Mouse (Mus musculus): ENCODE results near the gene Oat.

Gene Oat

DNA sequence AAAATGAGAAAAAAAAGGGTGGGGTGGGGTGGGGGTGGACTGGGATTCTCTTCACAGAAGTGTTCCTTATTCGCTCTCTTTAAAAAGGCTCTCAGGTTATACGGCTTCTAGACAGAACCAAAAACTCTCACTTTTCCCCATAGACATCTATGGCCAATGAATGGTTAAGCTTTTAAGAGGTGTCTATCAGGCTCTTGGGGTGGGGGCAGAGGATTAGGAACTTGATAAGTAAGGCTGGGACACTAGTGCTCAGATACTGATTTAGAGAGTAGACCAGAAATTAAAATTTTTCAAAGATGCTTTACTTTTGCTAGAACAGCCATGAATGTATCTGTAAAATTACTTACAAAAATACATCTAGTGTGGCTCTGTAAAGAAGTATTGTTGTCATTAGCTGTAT is 18.1 kb upstream of the Oat start:
- no peak for DNase-seq (ENCODE audit: low read depth, low spot score)

DNA sequence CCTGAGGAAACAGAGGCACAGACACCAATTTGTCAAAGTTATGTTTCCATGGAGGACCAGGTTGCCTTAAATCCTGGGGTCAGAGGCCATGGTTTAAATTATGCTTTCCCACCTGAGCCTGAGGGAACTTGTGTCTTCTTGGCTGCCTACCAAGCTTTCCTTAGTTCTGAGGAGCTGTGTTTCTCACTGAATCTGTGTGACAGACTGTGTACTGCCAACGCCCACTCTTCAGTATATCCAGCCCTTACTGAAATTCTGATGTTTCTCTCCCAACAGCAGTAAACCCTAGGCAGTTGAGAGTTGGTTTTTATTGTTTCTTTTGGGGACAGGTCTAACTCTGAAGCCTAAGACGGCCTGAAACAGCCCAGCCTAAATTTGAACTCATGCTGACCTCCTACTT is 17.6 kb upstream of the Oat start:
- DNase-seq (ENCODE audit: low read depth, low spot score), result no peak

DNA sequence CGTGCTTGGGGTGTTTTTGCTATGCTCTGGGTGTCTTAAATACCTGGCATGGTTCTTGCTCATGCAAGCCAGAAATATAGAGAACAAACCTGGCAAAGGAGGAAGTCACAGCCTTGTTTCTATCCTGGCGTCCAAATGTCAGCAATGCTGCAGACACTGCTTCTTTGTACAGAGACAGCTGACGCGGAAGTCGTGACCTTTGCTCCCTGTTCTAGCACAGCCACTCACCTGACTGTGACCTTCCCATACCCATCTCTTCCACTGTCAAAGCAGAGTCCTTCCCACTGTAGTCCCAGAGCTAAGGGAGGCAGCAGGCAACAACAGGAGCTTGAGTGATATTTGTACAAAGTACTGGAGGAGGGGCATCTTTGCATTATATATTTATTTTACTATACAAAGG is 13.4 kb upstream of the Oat start:
- no peak for DNase-seq (ENCODE audit: low read depth, low spot score)

DNA sequence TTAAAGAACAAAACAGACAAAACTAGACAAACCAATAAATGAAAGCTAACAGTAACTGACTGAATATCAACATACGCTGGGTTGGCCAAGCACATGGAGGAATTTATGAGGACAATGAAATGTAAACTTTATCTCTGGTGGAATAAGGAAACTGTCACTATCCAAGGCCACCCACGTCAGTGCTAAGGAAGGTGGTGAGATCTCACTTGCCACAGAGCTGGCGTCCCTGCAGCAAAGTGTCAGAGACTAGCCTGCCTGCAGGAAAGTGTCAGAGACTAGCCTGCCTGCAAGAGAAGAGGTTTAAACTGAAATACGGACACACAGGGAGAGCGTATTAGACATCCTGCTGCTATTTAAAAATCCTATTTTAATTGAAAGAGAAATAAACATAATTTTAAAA is 11.0 kb upstream of the Oat start:
- DNase-seq (ENCODE audit: low read depth, low spot score), result no peak

DNA sequence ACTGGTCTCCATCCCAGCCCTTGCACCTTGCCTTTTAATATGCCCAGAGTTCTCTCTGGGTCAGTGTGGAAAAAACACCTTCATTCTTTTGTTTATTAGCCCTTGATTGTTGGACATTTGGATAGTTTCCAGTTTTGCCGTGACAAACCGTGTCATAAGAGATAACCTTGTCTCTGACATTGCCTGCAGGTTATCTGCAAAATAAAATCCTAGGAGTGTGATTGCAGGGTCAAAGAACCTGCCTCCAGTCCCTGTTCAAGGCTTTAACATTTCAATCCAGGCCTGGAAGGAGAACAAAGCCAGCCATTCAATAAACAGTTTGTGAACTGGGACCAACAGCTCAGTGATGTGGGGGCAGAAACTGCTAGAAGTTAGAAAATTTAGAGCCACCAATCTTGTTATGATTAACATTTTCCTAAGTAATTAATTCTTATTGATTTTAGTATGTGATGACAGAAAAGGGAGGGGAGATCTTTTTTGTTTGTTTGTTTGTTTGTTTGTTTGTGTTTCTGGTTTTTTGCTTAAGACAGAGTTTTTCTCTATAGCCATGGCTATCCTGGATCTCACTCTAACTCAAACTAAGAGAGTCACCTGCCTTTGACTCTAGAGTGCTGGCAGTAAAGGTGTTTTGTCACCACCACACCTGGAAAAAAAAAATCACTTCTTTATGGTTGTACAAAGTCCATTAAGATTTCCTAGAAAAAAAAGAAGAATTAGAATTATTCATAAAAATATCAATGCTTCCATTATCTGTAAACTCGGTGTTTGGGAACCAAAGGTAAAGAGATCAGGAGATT is 9.7 kb upstream of the Oat start:
- DNase-seq (ENCODE audit: low read depth, low spot score), result no peak

DNA sequence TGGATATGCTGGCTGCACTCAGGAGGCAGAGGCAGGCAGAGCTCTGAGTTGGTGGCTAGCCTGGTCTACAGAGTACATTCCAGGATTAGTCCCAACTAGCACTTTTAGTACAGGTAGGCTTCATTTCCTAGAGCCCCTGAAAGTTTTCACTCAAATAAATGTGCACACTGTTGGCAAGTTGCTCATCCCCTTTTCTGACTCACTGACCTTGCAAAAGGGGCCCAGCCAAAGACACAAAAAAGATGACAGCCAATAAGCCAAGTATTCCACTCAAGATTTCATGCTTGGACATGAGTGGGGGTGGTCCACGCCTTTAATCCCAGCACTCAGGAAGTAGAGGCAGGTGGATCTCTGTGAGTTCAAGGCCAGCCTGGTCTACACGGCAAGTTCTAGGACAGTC is 5.2 kb upstream of the Oat start:
- no peak for DNase-seq (ENCODE audit: low read depth, low spot score)

DNA sequence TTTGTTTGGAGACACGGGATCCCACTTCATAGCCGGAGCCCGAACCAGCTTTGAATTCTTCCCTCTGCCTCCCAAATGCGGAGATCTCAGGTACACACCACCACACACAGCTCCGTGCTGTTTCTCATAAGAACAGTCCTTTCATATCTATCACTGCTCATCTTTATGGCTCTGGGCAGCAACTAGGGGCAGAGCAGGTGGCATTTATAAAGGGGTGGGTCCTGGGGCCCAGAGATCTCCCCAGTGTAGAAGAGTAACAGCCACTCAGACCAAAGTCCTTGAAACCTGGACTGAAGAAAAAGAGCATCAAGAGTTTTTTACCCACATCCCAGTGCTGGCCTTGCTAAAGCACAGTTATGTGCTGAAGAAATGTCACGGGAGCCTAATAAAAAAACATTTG is 4.3 kb upstream of the Oat start:
- DNase-seq (ENCODE audit: low read depth, low spot score), result no peak

DNA sequence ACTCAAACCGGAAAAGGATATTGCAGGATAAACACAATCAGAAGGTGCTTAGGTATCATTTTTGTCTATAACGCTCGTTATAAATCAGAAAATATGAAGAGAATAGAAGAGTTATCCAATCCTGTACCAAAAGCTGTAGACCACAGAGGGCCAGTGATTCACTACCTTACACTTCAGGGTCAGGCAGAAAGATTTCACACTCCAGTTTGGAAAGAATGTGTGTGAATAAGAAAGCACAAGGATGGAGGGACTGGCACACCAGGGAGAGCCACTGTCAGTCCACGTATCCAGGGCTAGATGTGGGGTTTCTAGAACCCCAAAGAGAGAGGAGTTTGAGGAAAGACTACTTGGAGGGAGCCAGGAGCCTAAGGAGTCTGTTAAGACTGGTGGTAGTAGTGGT is 693 bp upstream of the Oat start:
- DNase-seq (ENCODE audit: low read depth, low spot score), result no peak

DNA sequence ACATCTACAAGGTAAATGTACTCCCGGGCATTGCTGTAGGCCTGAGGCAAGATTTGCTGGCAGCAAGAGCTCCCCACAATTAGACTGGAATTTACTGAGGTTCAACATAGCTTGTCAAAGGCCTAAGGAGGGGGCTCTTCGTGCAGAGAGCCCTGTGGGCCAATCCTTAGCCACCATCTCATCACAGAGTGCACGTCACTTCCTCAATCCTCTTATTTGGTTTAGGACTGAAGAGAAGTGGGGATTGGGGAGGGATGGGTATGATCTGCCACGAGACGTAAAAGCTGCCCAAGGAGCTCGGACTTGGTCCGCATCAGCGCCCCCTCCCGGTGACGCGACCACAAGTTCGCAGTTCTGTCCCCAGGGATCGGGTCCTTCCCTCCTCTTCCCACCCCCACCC is 575 bp downstream of the Oat start:
- peak; percentile 93 for DNase-seq (ENCODE audit: low read depth, low spot score)

DNA sequence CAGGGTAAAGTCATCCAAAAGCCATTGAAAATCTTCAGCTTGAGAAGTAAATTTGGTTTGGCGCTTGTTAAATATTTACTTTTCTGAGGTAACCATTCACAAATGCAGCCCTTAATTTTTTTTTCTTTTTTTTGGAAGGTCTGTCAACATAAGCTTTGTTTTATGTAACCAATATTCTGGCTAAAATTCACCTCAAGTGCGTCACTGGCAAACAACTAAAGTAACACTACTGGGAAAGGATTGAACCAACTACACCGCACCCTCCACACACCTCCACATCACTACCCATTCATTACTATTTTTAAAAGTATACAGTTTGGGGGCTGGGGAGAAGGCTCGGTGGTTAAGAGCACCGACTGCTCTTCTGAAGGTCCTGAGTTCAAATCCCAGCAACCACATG is 1.6 kb downstream of the Oat start:
- no peak for DNase-seq (ENCODE audit: low read depth, low spot score)

DNA sequence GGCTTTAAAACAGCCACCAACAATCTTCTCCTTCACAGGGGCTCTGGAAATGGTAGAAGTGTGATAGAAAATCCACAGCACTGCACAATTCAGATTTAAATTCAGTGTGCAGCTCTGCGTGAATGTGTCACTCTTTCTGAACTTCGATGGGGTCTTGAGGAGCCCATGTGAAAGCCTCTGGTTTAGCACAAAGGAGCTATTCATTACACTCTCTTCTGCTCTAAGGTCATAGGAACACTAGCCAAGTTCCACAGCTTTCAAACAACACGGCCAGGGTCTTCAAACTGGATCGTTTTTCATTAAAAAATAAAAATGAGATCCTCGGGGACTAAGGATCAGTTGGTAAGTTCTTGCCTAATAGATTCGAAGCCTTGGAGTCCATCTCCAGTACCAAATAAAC is 3.0 kb downstream of the Oat start:
- DNase-seq (ENCODE audit: low read depth, low spot score), result no peak

DNA sequence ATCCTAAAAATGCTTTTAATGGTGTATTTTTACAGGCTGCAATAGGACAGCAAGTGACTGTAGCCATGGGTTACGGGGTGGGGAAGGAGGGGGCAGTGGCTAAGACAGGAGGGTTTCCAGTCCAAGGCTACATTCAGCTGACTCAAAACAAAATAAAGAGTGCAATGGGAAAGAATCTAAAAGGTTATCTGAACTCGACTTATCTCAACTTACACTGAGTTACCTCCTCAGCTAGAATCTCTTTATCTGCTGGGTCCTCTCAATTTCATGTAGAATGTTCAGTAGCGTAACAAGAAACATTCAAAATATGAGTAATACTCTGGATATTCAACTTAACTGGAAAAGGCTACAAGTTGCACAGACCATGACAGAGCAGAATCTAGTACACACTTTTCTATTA is 3.5 kb downstream of the Oat start:
- DNase-seq (ENCODE audit: low read depth, low spot score), result no peak

DNA sequence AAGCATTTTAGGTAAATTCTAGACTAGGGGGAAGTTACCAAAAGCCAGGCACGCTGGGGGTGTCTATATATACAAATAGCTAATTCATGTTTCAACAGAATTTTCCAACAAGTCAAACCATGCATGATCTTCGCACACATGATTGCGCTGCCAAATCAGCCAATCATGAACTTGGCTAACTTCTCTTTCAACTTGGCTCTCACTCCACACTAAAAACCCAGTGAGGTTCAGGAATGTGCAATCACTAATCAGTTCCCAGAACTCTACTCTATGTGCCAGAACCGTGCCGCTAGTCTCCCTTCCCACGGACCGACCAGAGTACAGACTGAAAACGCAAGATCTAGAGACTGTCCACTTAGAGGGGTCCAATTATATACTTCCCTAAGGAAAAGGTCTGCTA is 4.7 kb downstream of the Oat start:
- DNase-seq (ENCODE audit: low read depth, low spot score), result no peak

DNA sequence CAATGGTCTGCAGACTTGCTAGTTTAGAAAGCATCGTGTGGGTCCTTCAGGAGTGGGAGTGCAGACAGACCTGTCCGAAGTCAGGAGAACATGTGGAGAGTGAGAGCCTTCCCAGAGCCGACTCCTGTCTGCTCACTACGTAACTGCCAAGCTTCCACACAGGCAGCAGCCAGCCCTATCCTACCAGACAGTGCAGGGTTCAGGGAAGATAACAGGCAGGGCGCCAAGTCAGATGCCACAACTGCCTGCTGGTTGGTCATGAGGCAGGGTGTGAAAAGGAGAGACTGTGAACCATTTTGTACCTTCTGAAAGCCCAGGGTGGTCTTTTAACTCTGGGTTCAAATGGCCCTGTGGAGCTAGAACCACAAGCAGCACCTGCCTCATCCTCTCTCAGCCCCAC is 6.1 kb downstream of the Oat start:
- DNase-seq (ENCODE audit: low read depth, low spot score), result no peak

DNA sequence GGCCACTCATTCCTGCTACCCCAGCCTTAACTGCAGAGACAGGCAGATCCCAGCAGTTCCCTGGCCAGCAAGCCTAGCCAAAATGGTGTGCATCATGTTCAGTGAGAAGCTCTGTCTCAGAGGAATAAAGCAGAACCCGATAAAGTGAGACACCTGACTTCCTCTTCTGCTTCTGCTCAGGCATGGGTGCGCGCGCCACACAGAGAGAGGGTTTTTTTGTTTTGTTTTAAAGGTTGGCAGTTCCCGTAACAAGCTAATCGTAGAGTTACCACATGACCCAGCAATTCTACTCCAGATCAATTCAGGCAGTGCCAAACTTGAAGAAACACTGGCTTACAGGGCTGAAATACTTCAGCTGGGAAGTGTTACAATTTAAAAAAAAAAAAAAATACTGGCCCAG is 7.4 kb downstream of the Oat start:
- DNase-seq (ENCODE audit: low read depth, low spot score), result no peak

DNA sequence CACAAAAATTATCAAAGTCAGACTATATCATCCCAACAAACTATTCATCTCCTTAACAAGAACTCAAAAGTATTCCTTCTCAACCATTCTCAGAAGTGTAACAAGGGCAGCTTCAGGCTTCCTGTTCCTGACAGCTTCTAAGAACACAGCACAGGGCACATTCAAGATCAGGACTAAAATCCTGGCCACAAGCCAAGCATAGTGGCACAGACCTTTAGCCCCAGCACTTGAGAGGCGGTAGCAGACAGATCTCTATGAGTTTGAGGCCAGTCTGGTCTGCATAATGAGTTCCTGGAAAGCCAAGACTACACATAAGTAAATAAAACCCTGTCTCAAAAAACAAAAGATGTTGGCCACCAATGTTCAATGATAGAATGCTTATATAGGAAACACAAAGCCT is 10.4 kb downstream of the Oat start:
- DNase-seq (ENCODE audit: low read depth, low spot score), result no peak

DNA sequence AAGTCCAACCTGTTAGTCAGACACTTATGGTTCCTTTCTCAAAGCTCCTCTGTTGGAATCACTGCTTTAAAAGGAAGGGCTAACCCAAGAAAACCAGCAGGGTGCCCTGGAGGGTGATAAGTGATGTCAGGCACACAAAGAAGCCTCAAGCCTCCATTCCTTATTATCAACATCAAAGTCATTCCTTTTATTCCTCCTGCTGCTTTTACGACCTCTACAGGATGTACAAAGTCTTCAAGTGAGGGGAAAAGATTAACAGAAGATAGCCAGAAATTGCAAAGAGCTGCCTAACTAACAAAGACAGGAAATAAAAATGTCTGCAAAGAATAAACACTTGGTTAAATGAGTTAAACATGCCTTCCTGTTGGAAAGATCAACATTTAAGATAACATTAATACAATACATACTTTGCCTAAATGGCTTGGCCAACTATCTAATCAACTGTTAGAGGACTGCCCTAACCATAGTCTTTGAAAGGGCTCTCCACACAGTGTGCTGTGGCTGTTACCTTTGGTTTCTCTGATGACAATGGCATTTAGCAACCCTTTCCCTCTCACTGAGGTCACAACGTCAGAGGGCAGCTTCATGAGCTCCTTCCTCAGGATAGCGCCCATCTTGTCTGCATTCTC is 16.9 kb downstream of the Oat start:
- no peak for DNase-seq (ENCODE audit: low read depth, low spot score)

DNA sequence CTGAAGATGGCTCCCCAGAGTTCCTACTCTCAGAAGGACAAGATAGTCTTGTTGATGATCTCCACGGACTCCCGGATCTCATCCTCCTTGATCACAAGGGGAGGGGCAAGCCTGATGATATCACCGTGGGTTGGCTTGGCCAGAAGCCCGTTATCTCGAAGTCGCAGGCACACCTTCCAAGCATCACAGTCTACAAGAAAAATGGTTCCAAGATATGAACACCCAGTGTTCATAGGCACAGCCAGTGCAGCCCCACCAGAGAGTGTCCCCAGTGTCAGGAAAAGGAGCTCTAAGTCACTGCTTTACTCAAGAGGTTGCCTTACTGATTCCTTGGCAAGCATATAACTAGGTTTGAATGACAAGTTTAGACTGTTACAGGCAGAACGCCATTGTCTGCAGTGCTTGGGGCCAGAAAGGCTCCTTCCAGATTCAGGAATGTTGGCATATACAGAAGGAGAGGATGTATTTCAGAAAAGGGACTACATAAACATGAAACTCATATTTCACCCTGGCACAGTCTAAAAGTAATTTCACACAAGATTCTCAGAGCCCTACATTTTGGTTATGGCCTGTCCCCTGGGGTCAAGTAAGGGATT is 18.0 kb downstream of the Oat start:
- DNase-seq (ENCODE audit: low read depth, low spot score), result no peak

DNA sequence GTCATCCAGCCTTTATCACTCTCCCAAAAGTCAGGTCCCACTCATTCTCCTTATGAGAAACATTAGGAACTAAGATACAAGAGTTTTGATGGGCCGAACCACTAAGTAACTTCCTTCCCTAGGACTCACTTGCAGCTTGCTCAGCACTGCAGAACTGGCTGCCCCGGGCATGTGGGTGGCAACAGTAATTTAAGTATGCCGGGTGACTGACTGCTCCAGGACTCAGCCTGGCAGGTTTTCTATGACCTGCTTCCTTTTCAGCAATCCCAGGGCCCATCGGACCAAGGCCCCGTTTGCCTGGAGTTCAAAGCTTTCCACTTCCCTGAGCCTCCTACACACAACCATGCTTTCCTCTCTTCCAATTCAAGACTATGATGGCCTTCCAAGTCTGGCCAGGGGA is 19.6 kb downstream of the Oat start:
- DNase-seq (ENCODE audit: low read depth, low spot score), result no peak

DNA sequence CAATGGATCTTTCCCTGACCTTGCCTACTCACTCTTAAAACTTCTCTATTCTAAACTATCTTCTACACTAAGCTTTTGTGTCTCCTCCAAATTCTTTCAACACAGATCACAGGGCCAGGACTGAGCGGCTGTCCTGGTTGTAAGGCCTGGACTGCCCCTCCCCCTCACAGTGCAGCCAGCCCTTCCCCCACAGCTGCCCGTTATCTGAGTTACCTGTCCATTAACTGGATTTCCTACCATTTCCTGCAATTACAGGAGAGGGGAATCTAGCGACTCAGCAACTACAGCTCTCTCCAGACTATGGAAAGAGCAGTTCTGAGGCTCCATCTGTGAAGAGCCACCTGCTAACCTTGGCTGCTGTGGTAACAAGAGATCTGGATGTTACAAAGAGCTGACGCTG is 20.3 kb downstream of the Oat start:
- DNase-seq (ENCODE audit: low read depth, low spot score), result no peak

DNA sequence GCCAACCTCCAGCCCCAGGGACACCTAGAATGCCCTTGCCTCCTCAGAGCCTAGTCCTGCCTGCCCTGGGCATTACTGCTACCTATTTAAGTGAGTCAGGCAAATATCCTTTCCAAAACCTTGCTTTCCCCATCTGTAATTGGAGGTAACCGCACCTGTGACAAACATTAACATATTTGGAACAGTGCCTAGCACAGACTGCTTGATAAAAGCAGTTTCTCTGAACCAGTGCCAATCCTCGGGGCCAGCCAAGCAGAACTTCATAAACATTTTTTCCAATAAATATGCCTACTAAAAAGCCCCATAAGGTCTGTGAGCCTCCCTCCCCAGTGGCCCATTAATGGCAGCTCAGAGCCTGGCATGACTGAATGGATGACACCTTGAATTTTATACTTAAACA is 22.1 kb downstream of the Oat start:
- DNase-seq (ENCODE audit: low read depth, low spot score), result no peak

DNA sequence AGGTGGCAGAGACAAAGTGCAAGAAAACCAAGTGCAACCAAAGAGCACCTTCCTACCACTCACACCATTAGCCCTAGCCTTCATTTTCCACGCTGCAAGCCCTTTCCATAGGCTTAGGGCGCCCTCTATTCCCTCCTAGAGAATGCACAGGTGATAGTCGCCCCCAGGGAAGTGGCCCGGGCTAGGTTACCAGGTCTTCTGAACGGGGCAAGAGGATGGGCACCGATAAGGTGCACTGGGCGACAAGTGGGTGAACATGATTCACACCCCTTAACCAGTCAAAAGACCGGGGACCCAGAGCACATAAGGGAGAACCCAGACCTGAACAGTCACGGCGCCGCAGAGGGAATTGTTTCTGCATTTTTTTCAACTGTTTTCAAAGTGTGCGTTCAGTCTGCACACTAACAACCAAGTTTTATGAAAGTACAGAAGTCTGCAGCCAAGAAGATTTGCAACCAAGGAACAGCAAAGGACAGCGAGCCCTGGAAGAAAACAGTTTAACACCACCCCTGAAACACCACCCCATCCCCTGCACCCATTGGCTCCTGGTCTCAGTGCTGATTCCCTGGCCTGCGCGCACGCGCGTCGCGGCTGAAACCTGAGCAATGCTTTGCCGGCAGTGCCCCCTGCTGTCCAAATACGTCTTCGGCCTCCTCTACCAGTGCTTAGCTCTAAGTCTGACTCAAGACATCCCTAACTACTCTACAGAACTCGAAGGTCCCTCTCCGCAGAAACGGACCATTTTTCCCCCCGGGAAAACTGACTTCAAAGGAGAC is 24.7 kb downstream of the Oat start:
- DNase-seq (ENCODE audit: low read depth, low spot score), result peak; percentile 97

DNA sequence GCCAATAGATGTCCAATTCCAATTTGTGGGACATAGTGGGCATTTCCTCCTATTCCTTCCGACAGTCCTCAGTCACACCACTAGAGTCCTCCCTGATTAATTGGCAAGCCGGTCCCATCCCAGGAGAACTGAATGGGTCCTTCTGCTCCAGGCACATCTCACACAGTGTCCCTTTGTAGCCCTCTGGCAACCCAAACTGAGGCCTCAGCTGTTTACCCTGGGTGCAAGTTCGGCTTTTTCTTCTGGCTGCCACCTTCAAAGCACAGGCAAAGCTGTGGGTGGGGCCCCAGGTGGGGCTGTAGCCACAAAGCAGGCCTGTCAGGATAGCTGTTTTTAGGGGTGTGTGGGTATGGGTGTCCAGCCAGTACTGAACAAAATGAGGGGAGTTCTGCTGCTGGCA is 29.1 kb downstream of the Oat start:
- no peak for DNase-seq (ENCODE audit: low read depth, low spot score)

Data from mesoderm, embryonic 11.5 days (tissue).